In genomic region chr14:61836231-61836630, GRCm38 (mm10) we compare ENCODE assay signal across 15 mouse cellular contexts.
DNase-seq lines count a peak whose midpoint lies in the region; ATAC-seq and TF ChIP-seq lines count a peak whose summit lies in the region.
"Had no signal": no experiment of that assay in that cellular context is flagged by ENCODE, and none has a peak within 500 bp of the region (broad histone marks: within the 10 kb centered on the region; RNA-seq: fewer than 3 reads in every experiment).

No protein-coding gene starts in this region.

- TF ChIP-seq EP300 in liver, postnatal 0 days (IDR thresholded peaks at IDR 0.05; ENCODE audit: low read depth): no peak

- H3K9me3 ChIP-seq in kidney, embryonic 14.5 days (ENCODE audit: control insufficient read depth, low read length): no peaks in the 10 kb centered on the region
- H3K9me3 ChIP-seq in embryonic facial prominence, embryonic 11.5 days (replicated peaks; ENCODE audit: control insufficient read depth, low read length): no peaks in the 10 kb centered on the region
- H3K9me3 ChIP-seq in liver, postnatal 0 days (ENCODE audit: low read length): no peaks in the 10 kb centered on the region
- H3K9me3 ChIP-seq: heart, embryonic 10.5 days; hindbrain, embryonic 13.5 days; stomach, embryonic 15.5 days had no signal

- H3K36me3 ChIP-seq in kidney, embryonic 14.5 days (ENCODE audit: control insufficient read depth, insufficient read depth, low read length): no peaks in the 10 kb centered on the region
- H3K36me3 ChIP-seq in embryonic facial prominence, embryonic 11.5 days (replicated peaks; ENCODE audit: control insufficient read depth, insufficient read depth, low read depth, low read length): no peaks in the 10 kb centered on the region
- no peaks in the 10 kb centered on the region for H3K36me3 ChIP-seq in liver, postnatal 0 days (replicated peaks; ENCODE audit: insufficient read depth, low read length)
- H3K36me3 ChIP-seq: heart, embryonic 10.5 days; hindbrain, embryonic 13.5 days; stomach, embryonic 15.5 days had no signal

- no peak for DNase-seq in kidney, postnatal 36 days
- peak; percentile 79 for DNase-seq in A20 (ENCODE audit: low read depth, low spot score)
- DNase-seq in embryonic facial prominence, embryonic 11.5 days (ENCODE audit: low spot score): peak; percentile 43
- DNase-seq in mesoderm, embryonic 11.5 days (ENCODE audit: low read depth, low spot score): peak; percentile 69
- DNase-seq in left cerebral cortex, adult 8-10 months (ENCODE audit: low spot score in 2 of 2): no peak
- DNase-seq in layer of hippocampus, postnatal 10 days (ENCODE audit: low spot score in 2 of 2): no peak
- no peak for DNase-seq in liver, postnatal 0 days
- DNase-seq: adrenal gland, postnatal 10 days; cerebellum, adult 8-10 months; kidney, postnatal 10 days had no signal

- no peak overlapping the region for H3K4me2 ChIP-seq in kidney, embryonic 14.5 days (replicated peaks; ENCODE audit: low read depth, low read length)
- H3K4me2 ChIP-seq in embryonic facial prominence, embryonic 11.5 days (ENCODE audit: low read depth, low read length): no peak overlapping the region
- no peak overlapping the region for H3K4me2 ChIP-seq in liver, postnatal 0 days (ENCODE audit: low read depth, low read length)
- H3K4me2 ChIP-seq: hindbrain, embryonic 13.5 days; stomach, embryonic 15.5 days had no signal

- H3K9ac ChIP-seq in kidney, embryonic 14.5 days (ENCODE audit: low read depth, low read length): no peak overlapping the region
- H3K9ac ChIP-seq in embryonic facial prominence, embryonic 11.5 days (replicated peaks; ENCODE audit: low read length): no peak overlapping the region
- no peak overlapping the region for H3K9ac ChIP-seq in liver, postnatal 0 days (replicated peaks)
- H3K9ac ChIP-seq: hindbrain, embryonic 13.5 days; stomach, embryonic 15.5 days had no signal

- no peak overlapping the region for H3K4me3 ChIP-seq in kidney, embryonic 14.5 days (ENCODE audit: low read length)
- H3K4me3 ChIP-seq in embryonic facial prominence, embryonic 11.5 days (ENCODE audit: low read depth, low read length): no peak overlapping the region
- no peak overlapping the region for H3K4me3 ChIP-seq in liver, postnatal 0 days (ENCODE audit: low read depth, low read length)
- H3K4me3 ChIP-seq: heart, embryonic 10.5 days; hindbrain, embryonic 13.5 days; stomach, embryonic 15.5 days had no signal

- H3K27ac ChIP-seq in kidney, embryonic 14.5 days (ENCODE audit: low read depth, low read length): peak overlapping the region; percentile 17; the same call in 1 of the 2 replicates
- H3K27ac ChIP-seq in embryonic facial prominence, embryonic 11.5 days (replicated peaks; ENCODE audit: low read depth, low read length): no peak overlapping the region
- no peak overlapping the region for H3K27ac ChIP-seq in liver, postnatal 0 days (ENCODE audit: low read depth)
- H3K27ac ChIP-seq: heart, embryonic 10.5 days; hindbrain, embryonic 13.5 days; stomach, embryonic 15.5 days had no signal

- TF ChIP-seq CTCF in liver, postnatal 0 days (IDR thresholded peaks at IDR 0.05; ENCODE audit: low read depth): no peak

- no peaks in the 10 kb centered on the region for H3K27me3 ChIP-seq in kidney, embryonic 14.5 days (ENCODE audit: control insufficient read depth, insufficient read depth, low read length)
- H3K27me3 ChIP-seq in embryonic facial prominence, embryonic 11.5 days (ENCODE audit: control insufficient read depth, insufficient read depth, low read length): no peaks in the 10 kb centered on the region
- H3K27me3 ChIP-seq in liver, postnatal 0 days (ENCODE audit: insufficient read depth, low read length): no peaks in the 10 kb centered on the region
- H3K27me3 ChIP-seq: hindbrain, embryonic 13.5 days; Patski; stomach, embryonic 15.5 days had no signal

- WGBS in kidney, embryonic 14.5 days: 67% methylated on average over 6 of the region's 6 CpGs
- WGBS in embryonic facial prominence, embryonic 11.5 days: 49% methylated on average over 6 of the region's 6 CpGs
- WGBS in liver, postnatal 0 days (ENCODE audit: insufficient replicate concordance): 36% methylated on average over 6 of the region's 6 CpGs

- ATAC-seq in kidney, embryonic 14.5 days (ENCODE audit: low FRiP score, low TSS enrichment): peak; percentile 59
- ATAC-seq in embryonic facial prominence, embryonic 11.5 days (replicated peaks; ENCODE audit: insufficient number of reproducible peaks, low FRiP score, low TSS enrichment, low read depth): no peak
- no peak for ATAC-seq in liver, postnatal 0 days
- ATAC-seq: Patski had no signal

- H3K4me1 ChIP-seq in kidney, embryonic 14.5 days (ENCODE audit: control insufficient read depth, insufficient read depth, low read length): peaks cover 5% of the 10 kb centered on the region
- no peaks in the 10 kb centered on the region for H3K4me1 ChIP-seq in embryonic facial prominence, embryonic 11.5 days (ENCODE audit: control insufficient read depth, insufficient read depth, low read length)
- peaks cover 12% of the 10 kb centered on the region; the same call in 1 of the 2 replicates for H3K4me1 ChIP-seq in liver, postnatal 0 days (ENCODE audit: insufficient read depth)
- H3K4me1 ChIP-seq: heart, embryonic 10.5 days had no signal

Comparison
In these comparisons a context has a peak if more than half of its experiments do, and no peak if none do; other contexts are left out.
1. DNase-seq: peak in A20 (single experiment), embryonic facial prominence, embryonic 11.5 days (single experiment) and mesoderm, embryonic 11.5 days (single experiment); none in kidney, postnatal 36 days (0 of 2), left cerebral cortex, adult 8-10 months (0 of 2), layer of hippocampus, postnatal 10 days (0 of 2) and liver, postnatal 0 days (single experiment).